31 mouse cellular contexts compared by ENCODE assay signal in genomic region chr8:117233199-117233598, GRCm38 (mm10). TPM values are rescaled to one million over a fixed set of nuclear protein-coding genes. Genes with fewer than 3 reads are reported as not detected.
A peak's percentile ranks its signal among the peaks of the same experiment; 100 is the strongest.
DNase-seq lines count a peak whose midpoint lies in the region; ATAC-seq and TF ChIP-seq lines count a peak whose summit lies in the region.
"Had no signal": no experiment of that assay in that cellular context is flagged by ENCODE, and none has a peak within 500 bp of the region (broad histone marks: within the 10 kb centered on the region; RNA-seq: fewer than 3 reads in every experiment).

No protein-coding gene starts in this region.

- DNase-seq in layer of hippocampus, adult 2 months (ENCODE audit: low spot score in 2 of 2) = no peak
- DNase-seq in layer of hippocampus, postnatal 36 days = no peak
- no peak for DNase-seq in liver
- DNase-seq: adrenal gland, adult 2 months; adrenal gland, postnatal 36 days; cerebellum, adult 8-10 months; cerebellum, postnatal 36 days; embryo, embryonic 11 days; gastrocnemius, adult 2 months; gastrocnemius, postnatal 36 days; heart, adult 2 months; heart, postnatal 10 days; kidney, adult 11 months; kidney, postnatal 4 days; lung, embryonic 14.5 days; lung, postnatal 14 days; right cerebral cortex, postnatal 25 days had no signal

- no peak overlapping the region for H3K4me3 ChIP-seq in layer of hippocampus, adult 2 months
- H3K4me3 ChIP-seq in bone marrow, adult 2 months (replicated peaks; ENCODE audit: control insufficient read depth, low read depth, low read length) = no peak overlapping the region
- no peak overlapping the region for H3K4me3 ChIP-seq in kidney, embryonic 15.5 days (replicated peaks)
- H3K4me3 ChIP-seq: embryonic facial prominence, embryonic 12.5 days; forebrain, embryonic 10.5 days; forebrain, embryonic 15.5 days; gastrocnemius, adult 2 months; heart, adult 2 months; heart, embryonic 13.5 days; hindbrain, embryonic 10.5 days; hindbrain, embryonic 15.5 days; liver, embryonic 15.5 days; midbrain, embryonic 12.5 days had no signal

- TF ChIP-seq POLR2A in bone marrow, adult 2 months (IDR thresholded peaks at IDR 0.05; ENCODE audit: borderline replicate concordance, control insufficient read depth, low read depth, low read length) = no peak

- no peak overlapping the region for H3K9ac ChIP-seq in kidney, embryonic 15.5 days
- H3K9ac ChIP-seq: embryonic facial prominence, embryonic 12.5 days; forebrain, embryonic 15.5 days; heart, embryonic 13.5 days; hindbrain, embryonic 15.5 days; liver, embryonic 15.5 days; lung, embryonic 14.5 days; midbrain, embryonic 12.5 days had no signal

- 0 out of 2 replicates have a peak, but pooled peaks have one; percentile 8 for TF ChIP-seq CTCF in layer of hippocampus, adult 2 months (conservative IDR thresholded peaks at IDR 0.05)
- 0 out of 2 replicates have a peak, but pooled peaks have one; percentile 22 for TF ChIP-seq CTCF in bone marrow, adult 2 months (IDR thresholded peaks at IDR 0.05; ENCODE audit: control insufficient read depth, insufficient read depth, low read length)

- ATAC-seq in megakaryocyte progenitor cell, adult 5-6 weeks (replicated peaks; ENCODE audit: poor library complexity) = peak; percentile 83
- no peak for ATAC-seq in CD4-positive, CD25-positive, alpha-beta regulatory T cell, adult 4 months
- ATAC-seq in kidney, embryonic 15.5 days (replicated peaks; ENCODE audit: low FRiP score) = no peak
- ATAC-seq: activated CD4-positive, CD25-positive, alpha-beta regulatory T cell, adult 4 months; forebrain, embryonic 15.5 days; inflammation-experienced regulatory T-cells, adult 6 months had no signal

- no peaks in the 10 kb centered on the region for H3K36me3 ChIP-seq in kidney, embryonic 15.5 days
- H3K36me3 ChIP-seq: embryonic facial prominence, embryonic 12.5 days; forebrain, embryonic 10.5 days; forebrain, embryonic 15.5 days; heart, embryonic 13.5 days; hindbrain, embryonic 10.5 days; hindbrain, embryonic 15.5 days; liver, embryonic 15.5 days; midbrain, embryonic 12.5 days had no signal

- H3K4me1 ChIP-seq in bone marrow, adult 2 months (ENCODE audit: control insufficient read depth, insufficient read depth, low read length) = peaks cover 2% of the 10 kb centered on the region; the same call in 1 of the 2 replicates
- H3K4me1 ChIP-seq in kidney, embryonic 15.5 days = no peaks in the 10 kb centered on the region
- H3K4me1 ChIP-seq: embryonic facial prominence, embryonic 12.5 days; forebrain, embryonic 10.5 days; forebrain, embryonic 15.5 days; heart, embryonic 13.5 days; hindbrain, embryonic 10.5 days; hindbrain, embryonic 15.5 days; liver, embryonic 15.5 days; midbrain, embryonic 12.5 days had no signal

- H3K9me3 ChIP-seq in kidney, embryonic 15.5 days (replicated peaks) = no peaks in the 10 kb centered on the region
- H3K9me3 ChIP-seq: embryonic facial prominence, embryonic 12.5 days; forebrain, embryonic 10.5 days; forebrain, embryonic 15.5 days; hindbrain, embryonic 10.5 days; hindbrain, embryonic 15.5 days; liver, embryonic 15.5 days; midbrain, embryonic 12.5 days had no signal

- H3K4me2 ChIP-seq in kidney, embryonic 15.5 days = no peak overlapping the region
- H3K4me2 ChIP-seq: embryonic facial prominence, embryonic 12.5 days; forebrain, embryonic 15.5 days; heart, embryonic 13.5 days; hindbrain, embryonic 15.5 days; liver, embryonic 15.5 days; lung, embryonic 14.5 days; midbrain, embryonic 12.5 days had no signal

- no peaks in the 10 kb centered on the region for H3K27me3 ChIP-seq in kidney, embryonic 15.5 days
- H3K27me3 ChIP-seq: embryonic facial prominence, embryonic 12.5 days; forebrain, embryonic 15.5 days; heart, embryonic 13.5 days; hindbrain, embryonic 15.5 days; liver, embryonic 15.5 days; midbrain, embryonic 12.5 days had no signal

- WGBS in bone marrow, adult 2 months = 54% methylated on average over 7 of the region's 7 CpGs
- 83% methylated on average over 7 of the region's 7 CpGs for WGBS in kidney, embryonic 15.5 days

- H3K27ac ChIP-seq in layer of hippocampus, adult 2 months = no peak overlapping the region
- no peak overlapping the region for H3K27ac ChIP-seq in bone marrow, adult 2 months (ENCODE audit: control insufficient read depth, insufficient read depth, low read depth, low read length, poor library complexity)
- no peak overlapping the region for H3K27ac ChIP-seq in kidney, embryonic 15.5 days
- H3K27ac ChIP-seq: embryonic facial prominence, embryonic 12.5 days; forebrain, embryonic 10.5 days; forebrain, embryonic 15.5 days; gastrocnemius, adult 2 months; heart, adult 2 months; heart, embryonic 13.5 days; hindbrain, embryonic 10.5 days; hindbrain, embryonic 15.5 days; liver, embryonic 15.5 days; midbrain, embryonic 12.5 days had no signal

RNA-seq across cellular contexts. Expression of gene Cmip, which starts 23.7 kb away (rescaled TPM):
- total RNA-seq in layer of hippocampus, adult 2 months (2021) = 100 to 1,000 TPM; 269 to 286 TPM
- 100 to 1,000 TPM; 278 to 289 TPM for total RNA-seq in layer of hippocampus, postnatal 36 days (2021)
- 11.5 and 16.2 TPM in 2 replicates for polyA plus RNA-seq in bone marrow, adult 2 months (2011; ENCODE audit: insufficient read depth, insufficient read length, low replicate concordance, missing spikeins)
- total RNA-seq in megakaryocyte progenitor cell, adult 5-6 weeks (2015) = 36.5 and 37.5 TPM in 2 replicates
- total RNA-seq in megakaryocyte progenitor cell, adult 5-6 weeks (2017) = 9.5 TPM in 2 replicates
- 10 to 100 TPM; 28.6 to 31.0 TPM for polyA plus RNA-seq in CD4-positive, CD25-positive, alpha-beta regulatory T cell, adult 4 months (2017; shearing (Covaris generic))
- 20.5 and 21.8 TPM in 2 replicates for polyA plus RNA-seq in kidney, embryonic 15.5 days (2015; fragmentation: Nextera tagmentation; extraction: Ambion mirVana)

Comparison
In these comparisons a context has a peak if more than half of its experiments do, and no peak if none do; other contexts are left out.
1. RNA of gene Cmip, which starts 23.7 kb away (total RNA-seq): 278 to 289 TPM in layer of hippocampus, postnatal 36 days and 269 to 286 TPM in layer of hippocampus, adult 2 months; 9.5 to 37.5 TPM in megakaryocyte progenitor cell, adult 5-6 weeks; every median in the first group is over 4 times any median in the second.